Mouse (Mus musculus): ENCODE results near the gene Hs2st1. TPM values are rescaled to one million over a fixed set of nuclear protein-coding genes. Genes with fewer than 3 reads are reported as not detected.

Hs2st1 gene
- polyA plus RNA-seq, 1 experiment, result 3.0 TPM

- TF ChIP-seq CTCF (IDR thresholded peaks at IDR 0.05; ENCODE audit: control insufficient read depth, insufficient read depth, insufficient replicate concordance, low read depth, low read length) (no peak), POLR2A (IDR thresholded peaks at IDR 0.05; ENCODE audit: control insufficient read depth, low read depth, low read length) (no peak)
- Histone ChIP-seq H3K27ac (ENCODE audit: control insufficient read depth, insufficient read depth, low read depth, low read length) (no peak overlapping the region), H3K36me3 (ENCODE audit: control insufficient read depth, insufficient read depth, low read length) (no peaks in the 10 kb centered on the region)
These were observed 32.4 kb upstream of the Hs2st1 start for GRCm38 (mm10) chr3:144602413-144602812.

GRCm38 (mm10) chr3:144597790-144598467, 27.9 kb upstream of the Hs2st1 start:
- Histone ChIP-seq H3K27me3 (ENCODE audit: control insufficient read depth, insufficient read depth, low read length) (no peaks in the 10 kb centered on the region), H3K4me1 (ENCODE audit: control insufficient read depth, insufficient read depth, low read length) (no peaks in the 10 kb centered on the region), H3K4me3 (ENCODE audit: control insufficient read depth, low read depth, low read length) (no peak overlapping the region), H3K27ac (ENCODE audit: control insufficient read depth, insufficient read depth, low read depth, low read length) (no peak overlapping the region), H3K36me3 (ENCODE audit: control insufficient read depth, insufficient read depth, low read length) (no peaks in the 10 kb centered on the region)
- TF ChIP-seq POLR2A (IDR thresholded peaks at IDR 0.05; ENCODE audit: control insufficient read depth, low read depth, low read length), result no peak
- TF ChIP-seq CTCF (IDR thresholded peaks at IDR 0.05; ENCODE audit: control insufficient read depth, insufficient read depth, insufficient replicate concordance, low read depth, low read length), result no peak

More at GRCm38 (mm10) chr3:144602413-144602812, 32.4 kb upstream of the Hs2st1 start:
- H3K27me3 ChIP-seq (ENCODE audit: control insufficient read depth, insufficient read depth, low read length), result no peaks in the 10 kb centered on the region
- no peaks in the 10 kb centered on the region for H3K4me1 ChIP-seq (ENCODE audit: control insufficient read depth, insufficient read depth, low read length)
- no peak overlapping the region for H3K4me3 ChIP-seq (ENCODE audit: control insufficient read depth, low read depth, low read length)

GRCm38 (mm10) chr3:144597121-144597520, 27.1 kb upstream of the Hs2st1 start:
- H3K27me3 ChIP-seq (ENCODE audit: control insufficient read depth, insufficient read depth, low read length), result no peaks in the 10 kb centered on the region
- no peak overlapping the region for H3K4me3 ChIP-seq (ENCODE audit: control insufficient read depth, low read depth, low read length)
- no peaks in the 10 kb centered on the region for H3K4me1 ChIP-seq (ENCODE audit: control insufficient read depth, insufficient read depth, low read length)
- no peak overlapping the region for H3K27ac ChIP-seq (ENCODE audit: control insufficient read depth, insufficient read depth, low read depth, low read length)
- TF ChIP-seq CTCF (IDR thresholded peaks at IDR 0.05; ENCODE audit: control insufficient read depth, insufficient read depth, insufficient replicate concordance, low read depth, low read length), result no peak
- TF ChIP-seq POLR2A (IDR thresholded peaks at IDR 0.05; ENCODE audit: control insufficient read depth, low read depth, low read length), result no peak
- no peaks in the 10 kb centered on the region for H3K36me3 ChIP-seq (ENCODE audit: control insufficient read depth, insufficient read depth, low read length)

DNA sequence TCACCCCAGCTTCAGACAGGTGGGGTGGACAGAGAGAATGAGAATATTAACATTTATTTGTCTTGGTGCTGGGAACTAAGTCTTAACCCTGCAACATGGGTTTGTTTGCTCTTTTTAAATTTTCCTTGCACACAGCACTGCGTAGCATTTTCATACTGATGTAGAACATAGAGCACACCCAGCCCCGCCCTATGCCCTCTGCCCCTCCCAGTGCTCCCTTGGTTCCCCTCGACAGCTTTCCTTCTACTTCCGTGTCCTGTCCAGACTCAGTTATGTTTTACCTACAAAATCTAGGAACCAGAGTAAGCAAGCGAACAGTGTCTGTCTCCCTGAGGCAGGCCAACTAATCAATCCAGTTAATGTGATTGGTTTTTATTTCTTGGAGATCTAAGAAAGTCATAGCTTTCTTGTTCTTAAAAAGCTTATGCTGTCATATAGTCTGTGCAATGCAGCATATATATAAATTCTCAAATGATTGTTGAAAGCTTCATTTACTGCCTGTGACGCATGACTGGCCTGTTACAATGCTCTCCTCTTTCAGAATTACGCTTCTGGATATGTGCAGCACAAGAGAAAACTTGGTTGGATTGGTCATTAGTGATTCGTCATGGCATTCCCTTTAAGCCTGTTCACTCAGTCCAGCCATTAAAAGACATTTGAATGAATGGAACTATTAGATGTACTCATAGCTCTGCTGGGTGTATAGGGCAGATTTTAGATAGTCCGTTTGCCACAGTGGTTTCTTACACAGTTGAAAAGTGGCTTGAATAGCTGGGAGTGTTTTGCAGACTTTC, 23.2 kb upstream of the Hs2st1 start:
- no peak overlapping the region for H3K4me3 ChIP-seq (ENCODE audit: control insufficient read depth, low read depth, low read length)
- TF ChIP-seq CTCF (IDR thresholded peaks at IDR 0.05; ENCODE audit: control insufficient read depth, insufficient read depth, insufficient replicate concordance, low read depth, low read length), result no peak
- no peak for TF ChIP-seq POLR2A (IDR thresholded peaks at IDR 0.05; ENCODE audit: control insufficient read depth, low read depth, low read length)
- no peaks in the 10 kb centered on the region; the same call in 1 of the 2 replicates for H3K36me3 ChIP-seq (ENCODE audit: control insufficient read depth, insufficient read depth, low read length)
- H3K4me1 ChIP-seq (ENCODE audit: control insufficient read depth, insufficient read depth, low read length), result no peaks in the 10 kb centered on the region
- H3K27ac ChIP-seq (ENCODE audit: control insufficient read depth, insufficient read depth, low read depth, low read length), result no peak overlapping the region
- no peaks in the 10 kb centered on the region for H3K27me3 ChIP-seq (ENCODE audit: control insufficient read depth, insufficient read depth, low read length)

- H3K27me3 ChIP-seq (ENCODE audit: control insufficient read depth, insufficient read depth, low read length), result no peaks in the 10 kb centered on the region
- no peak overlapping the region for H3K4me3 ChIP-seq (ENCODE audit: control insufficient read depth, low read depth, low read length)
- H3K4me1 ChIP-seq (ENCODE audit: control insufficient read depth, insufficient read depth, low read length), result peaks cover 2% of the 10 kb centered on the region; the same call in 1 of the 2 replicates
- no peak overlapping the region for H3K27ac ChIP-seq (ENCODE audit: control insufficient read depth, insufficient read depth, low read depth, low read length)
- H3K36me3 ChIP-seq (ENCODE audit: control insufficient read depth, insufficient read depth, low read length), result no peaks in the 10 kb centered on the region; the same call in 1 of the 2 replicates
- no peak for TF ChIP-seq POLR2A (IDR thresholded peaks at IDR 0.05; ENCODE audit: control insufficient read depth, low read depth, low read length)
- TF ChIP-seq CTCF (IDR thresholded peaks at IDR 0.05; ENCODE audit: control insufficient read depth, insufficient read depth, insufficient replicate concordance, low read depth, low read length), result no peak
These were observed 19.4 kb upstream of the Hs2st1 start for GRCm38 (mm10) chr3:144589189-144589890.

DNA sequence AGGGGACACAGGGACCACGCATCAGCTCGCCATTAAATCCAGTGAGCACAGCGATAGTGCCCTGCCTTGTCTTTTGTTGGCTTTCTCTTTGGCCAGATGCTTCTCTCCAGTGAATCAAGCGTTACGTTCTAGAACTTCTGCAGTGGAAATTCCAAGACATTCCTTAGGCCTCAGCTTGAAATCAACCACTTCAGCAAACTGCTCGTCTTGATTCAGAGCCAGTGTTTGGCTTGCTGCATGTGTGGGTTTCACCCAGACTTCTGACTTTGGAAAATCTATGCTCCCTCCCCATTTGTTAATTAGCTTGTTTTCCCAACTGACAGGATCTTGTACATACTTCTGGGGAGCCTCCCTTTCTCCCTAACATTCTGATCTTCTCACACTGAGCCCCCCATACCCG, 16.8 kb upstream of the Hs2st1 start:
- TF ChIP-seq POLR2A (IDR thresholded peaks at IDR 0.05; ENCODE audit: control insufficient read depth, low read depth, low read length) (no peak), CTCF (IDR thresholded peaks at IDR 0.05; ENCODE audit: control insufficient read depth, insufficient read depth, insufficient replicate concordance, low read depth, low read length) (no peak)
- Histone ChIP-seq H3K4me3 (ENCODE audit: control insufficient read depth, low read depth, low read length) (no peak overlapping the region), H3K4me1 (ENCODE audit: control insufficient read depth, insufficient read depth, low read length) (peaks cover 2% of the 10 kb centered on the region; the same call in 1 of the 2 replicates), H3K27me3 (ENCODE audit: control insufficient read depth, insufficient read depth, low read length) (no peaks in the 10 kb centered on the region), H3K27ac (ENCODE audit: control insufficient read depth, insufficient read depth, low read depth, low read length) (no peak overlapping the region), H3K36me3 (ENCODE audit: control insufficient read depth, insufficient read depth, low read length) (no peaks in the 10 kb centered on the region; the same call in 1 of the 2 replicates)
